Mouse (Mus musculus): ENCODE measurements around the gene Ifit2.

- TF ChIP-seq CTCF (IDR thresholded peaks at IDR 0.05), result no peak
- TF ChIP-seq POLR2A (IDR thresholded peaks at IDR 0.05; ENCODE audit: insufficient read depth, low read depth, low read length), result no peak
- TF ChIP-seq EP300 (IDR thresholded peaks at IDR 0.05; ENCODE audit: insufficient read depth, low read depth, low read length), result no peak
These were observed 30.8 kb upstream of the Ifit2 start for GRCm38 (mm10) chr19:34519646-34520045.

All from heart, adult 2 months (tissue).